Mouse (Mus musculus) left cerebral cortex, postnatal 14 days (tissue): ENCODE measurements around the gene Sass6. TPM values are rescaled to one million over a fixed set of nuclear protein-coding genes. Genes with fewer than 3 reads are reported as not detected.
A peak's percentile ranks its signal among the peaks of the same experiment; 100 is the strongest.
"Not testable (repeated sequence)": the region's sequence is repeated elsewhere in the genome, so short reads cannot be mapped to it uniquely, and the experiment has no call there.

ENCODE experiments used
- DNase-seq, 2 experiments: peaks; one replicate each; pipeline ENCODE4 v3.0.0; 2021 to 2022; ENCODE audit warnings: low spot score in 2 of 2, mixed read lengths in 1 of 2
- intact Hi-C: fragments of 180-260 bp; cut with DNase I; formaldehyde crosslinking; loops from one replicate; pipeline ENCODE4 v1.15.1; 2025
- long read RNA-seq, 2 experiments: library from polyadenylated mRNA; stranded (forward); transcript quantifications; one replicate each; pipeline ENCODE4 v2.0.0; 2021
- total RNA-seq, 2 experiments: library from RNA; stranded (reverse); gene quantifications; 2 replicates each; pipeline ENCODE4 v1.2.3; 2021

The Sass6 gene
- 1 to 10 TPM; 5.2 to 7.8 TPM for total RNA-seq
- long read RNA-seq, experiment 1, partial matches to known transcripts = 0 of 2 reads
- long read RNA-seq, experiment 1, other reads (novel, unspliced or antisense) = 0 of 2 reads
- long read RNA-seq, experiment 2, partial matches to known transcripts = 0 of 2 reads
- long read RNA-seq, experiment 2, other reads (novel, unspliced or antisense) = 0 of 2 reads

GRCm38 (mm10) chr3:116594728-116595602, at the start of gene Sass6:
Gene Sass6, plus strand, starts transcription at chr3:116594982.
- intact Hi-C loops = loop anchor here (2.0 to 5.0 kb wide), 2 partner anchors 68 to 152 kb away; partner anchors contain the start of gene Mfsd14a

DNA sequence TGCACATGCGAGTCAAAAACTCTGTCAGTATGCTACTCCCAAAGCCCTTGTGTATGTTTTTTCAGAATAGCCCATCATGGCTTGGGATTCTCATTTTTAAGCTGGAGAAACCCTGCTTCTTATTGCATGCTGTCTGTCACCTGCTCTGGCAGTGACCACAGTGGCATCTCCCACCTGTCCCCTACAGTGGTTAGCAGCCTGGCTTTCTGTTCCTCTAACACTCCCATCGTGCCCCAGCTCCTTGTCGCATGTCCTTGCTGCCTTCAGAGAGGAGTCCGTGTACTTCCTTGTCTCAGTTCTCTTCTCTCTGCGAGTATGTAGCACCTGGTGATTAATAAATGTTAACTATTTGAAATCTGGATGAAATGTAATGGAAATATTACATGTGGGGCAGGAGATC, 47.4 kb upstream of the Sass6 start:
- no peak for DNase-seq
- intact Hi-C loops = no loop called here

More at GRCm38 (mm10) chr3:116594728-116595602, at the start of gene Sass6:
- DNase-seq = peak; percentile 99

GRCm38 (mm10) chr3:116551362-116551761, 43.4 kb upstream of the Sass6 start:
- DNase-seq = no peak
- intact Hi-C loops = no loop called here

GRCm38 (mm10) chr3:116561315-116561714, 33.5 kb upstream of the Sass6 start:
- intact Hi-C loops = not testable (repeated sequence)

DNA sequence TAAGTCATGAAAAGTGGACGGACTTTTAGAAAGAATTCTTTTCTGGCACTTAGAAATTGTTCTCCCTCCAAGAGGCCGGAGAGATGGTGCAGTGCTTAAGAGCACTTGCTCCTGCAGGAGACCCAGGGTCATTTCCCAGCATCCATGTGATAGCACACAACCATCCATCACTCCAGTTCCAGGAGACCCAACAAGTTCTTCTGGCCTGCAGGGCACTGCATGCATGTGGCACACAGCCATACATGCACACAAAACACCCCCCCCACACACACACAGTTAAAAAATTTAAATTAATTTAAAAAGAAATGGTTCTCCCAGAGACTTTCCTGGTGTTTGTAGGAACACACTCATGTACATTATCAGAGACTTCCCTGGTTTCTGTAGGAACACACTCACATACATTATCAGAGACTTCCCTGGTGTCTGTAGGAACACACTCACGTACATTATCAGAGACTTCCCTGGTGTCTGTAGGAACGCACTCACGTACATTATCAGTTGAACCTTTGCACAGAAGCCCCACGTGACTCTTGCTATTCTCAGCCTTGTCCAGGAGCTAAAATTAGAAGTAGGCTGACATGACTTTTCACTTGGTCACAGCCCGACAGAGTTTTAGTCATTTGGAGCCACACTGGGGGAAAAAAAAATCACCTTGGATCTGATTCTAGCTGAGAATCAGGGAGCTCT, 32.2 kb upstream of the Sass6 start, which contains the start of gene Lrrc39:
Gene Lrrc39 (plus strand): TSS at position 566 of the 687 bp plus-strand sequence.
- intact Hi-C loops = no loop called here
- DNase-seq = no peak

More at GRCm38 (mm10) chr3:116561315-116561714, 33.5 kb upstream of the Sass6 start:
- DNase-seq = not testable (repeated sequence)

DNA sequence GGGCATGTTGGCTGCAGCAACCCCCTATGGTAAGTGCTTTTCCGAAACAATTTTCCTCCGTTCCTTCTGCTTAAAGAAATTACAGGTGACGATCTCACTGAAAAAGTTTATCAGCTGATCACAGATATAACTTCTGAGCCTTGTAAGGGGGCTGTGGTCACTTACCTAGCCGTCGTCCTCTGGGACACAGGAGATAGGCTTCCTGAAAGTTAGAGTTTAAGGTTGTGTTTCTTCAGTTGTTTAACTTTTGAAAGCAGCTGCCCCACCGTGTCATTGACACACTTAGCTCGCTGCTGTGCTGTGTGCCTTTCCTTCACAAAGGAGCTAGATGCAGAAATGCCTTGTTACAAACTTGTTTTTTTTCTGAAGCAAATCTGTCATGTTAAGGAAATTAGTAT, 31.7 kb upstream of the Sass6 start:
- intact Hi-C loops = no loop called here
- no peak for DNase-seq

- intact Hi-C loops = loop anchor here (10.0 kb wide), 1 partner anchor 546 kb away; no protein-coding TSS in a partner anchor
- DNase-seq = no peak
Measured at GRCm38 (mm10) chr3:116570628-116571027, 24.2 kb upstream of the Sass6 start.

- intact Hi-C loops = loop anchor here (5.0 to 10.0 kb wide), 2 partner anchors 245 to 552 kb away; no protein-coding TSS in a partner anchor
- DNase-seq = no peak
Measured at GRCm38 (mm10) chr3:116577286-116577685, 17.5 kb upstream of the Sass6 start.

GRCm38 (mm10) chr3:116582201-116582600, 12.6 kb upstream of the Sass6 start:
- peak; percentile 12 to 18 for DNase-seq
- intact Hi-C loops = loop anchor here (5.0 to 10.0 kb wide), 2 partner anchors 40 to 77 kb away; partner anchors contain the start of gene Rtca

DNA sequence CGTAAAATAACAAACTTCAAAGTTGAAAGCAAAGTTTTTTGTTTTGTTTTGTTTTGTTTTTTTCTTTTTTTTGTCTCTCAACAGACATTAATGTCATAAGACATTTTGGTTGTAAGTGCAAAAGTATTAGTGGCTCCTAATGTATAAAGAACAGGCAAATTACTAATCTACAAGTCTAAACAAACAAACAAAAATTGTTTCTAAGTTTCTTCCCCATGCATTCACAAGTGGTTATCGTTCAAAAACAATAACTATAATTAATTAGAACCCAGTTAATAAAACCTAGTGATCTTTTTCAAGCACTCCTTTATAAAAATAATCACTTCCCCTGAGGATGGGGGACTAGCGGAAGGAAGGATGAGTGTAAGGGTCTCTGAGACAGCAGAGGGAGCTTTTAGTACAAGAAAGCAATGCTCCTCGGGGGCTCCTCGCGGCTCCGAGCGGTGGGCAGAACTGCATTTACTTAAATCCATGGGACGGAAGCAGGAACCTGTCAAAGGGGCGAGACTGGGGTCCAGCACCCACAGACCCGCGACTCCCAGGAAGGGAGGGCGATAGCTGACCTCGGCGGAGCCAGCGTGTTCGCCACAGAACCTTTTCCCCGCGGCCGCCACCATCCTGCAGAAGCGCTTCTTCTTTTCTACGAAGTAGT, 580 bp upstream of the Sass6 start:
- intact Hi-C loops = loop anchor here (2.0 to 5.0 kb wide), 2 partner anchors 69 to 153 kb away; partner anchors contain the start of gene Mfsd14a

DNA sequence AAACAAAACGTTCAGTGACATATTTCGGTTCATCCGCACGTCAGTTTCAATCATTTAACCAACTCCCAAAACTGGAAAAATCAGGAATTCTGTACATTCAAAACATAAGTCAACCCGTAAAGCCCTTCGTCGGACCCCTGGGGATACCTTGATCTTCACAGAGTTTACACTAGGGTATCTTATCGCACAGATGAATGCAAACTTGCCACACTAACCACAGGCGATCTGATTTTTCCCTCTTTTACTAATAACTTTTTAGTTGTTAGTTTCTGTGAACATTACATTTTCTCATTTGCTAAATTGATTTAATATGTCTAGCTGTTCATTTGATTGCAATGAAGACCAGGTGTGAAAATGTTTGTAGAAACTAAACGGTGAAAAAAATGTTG, 815 bp downstream of the Sass6 start:
- DNase-seq = no peak
- intact Hi-C loops = loop anchor here (2.0 kb wide), 1 partner anchor 67 kb away; the partner anchor contains the start of gene Mfsd14a

More for the DNA sequence above, 580 bp upstream of the Sass6 start:
- peak; percentile 49 to 51 for DNase-seq

- intact Hi-C loops = no loop called here
- no peak for DNase-seq
Measured at GRCm38 (mm10) chr3:116599705-116600104, 4.9 kb downstream of the Sass6 start.

- DNase-seq = no peak
- intact Hi-C loops = no loop called here
Measured at GRCm38 (mm10) chr3:116601005-116601404, 6.2 kb downstream of the Sass6 start.

DNA sequence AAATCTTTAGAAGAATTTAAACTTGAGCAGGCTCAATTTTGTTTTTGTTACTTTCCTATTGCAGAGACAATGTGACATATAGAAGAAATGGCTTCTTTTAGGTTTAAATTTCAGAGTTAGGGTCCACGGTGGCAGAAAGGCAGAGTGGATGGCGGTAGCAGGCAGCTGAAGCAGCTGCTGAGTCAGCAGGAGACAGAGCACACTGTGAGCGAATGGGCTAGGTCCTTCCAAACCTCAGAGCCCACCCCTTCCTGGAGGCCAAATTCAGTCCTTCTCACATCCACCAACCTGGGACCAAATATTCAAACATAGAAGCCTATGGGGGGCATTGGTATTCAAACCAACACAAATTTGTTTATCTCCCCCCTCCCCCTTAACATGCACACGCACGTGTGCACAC, 7.0 kb downstream of the Sass6 start:
- intact Hi-C loops = no loop called here
- DNase-seq = no peak

DNA sequence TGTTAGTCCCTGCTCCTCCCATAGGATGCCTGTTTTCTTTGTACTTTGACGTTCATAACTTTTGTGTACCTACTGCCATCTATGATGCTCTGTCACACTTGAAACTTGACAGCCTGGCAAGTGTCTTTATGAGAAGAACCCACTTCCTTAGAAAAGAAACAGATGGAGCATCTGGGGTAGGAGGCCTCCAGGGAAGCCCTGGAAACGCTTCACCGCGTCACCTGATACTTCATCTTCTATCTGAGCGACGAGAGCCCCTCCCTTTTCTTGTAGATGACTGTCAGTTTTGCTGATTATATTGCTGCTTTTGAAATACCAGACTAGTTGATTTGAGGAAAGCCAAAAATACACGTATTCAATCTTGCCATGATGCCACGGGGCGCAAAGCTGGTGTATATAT, 9.8 kb downstream of the Sass6 start:
- intact Hi-C loops = no loop called here
- DNase-seq = no peak

GRCm38 (mm10) chr3:116614295-116614892, 19.6 kb downstream of the Sass6 start, which contains the start of gene Trmt13:
Gene Trmt13, minus strand, starts transcription at chr3:116614587.
- peak in 1 of 2 experiments; percentile 17 for DNase-seq
- intact Hi-C loops = no loop called here

- intact Hi-C loops = no loop called here
Measured at GRCm38 (mm10) chr3:116615318-116616068, 20.7 kb downstream of the Sass6 start.

DNA sequence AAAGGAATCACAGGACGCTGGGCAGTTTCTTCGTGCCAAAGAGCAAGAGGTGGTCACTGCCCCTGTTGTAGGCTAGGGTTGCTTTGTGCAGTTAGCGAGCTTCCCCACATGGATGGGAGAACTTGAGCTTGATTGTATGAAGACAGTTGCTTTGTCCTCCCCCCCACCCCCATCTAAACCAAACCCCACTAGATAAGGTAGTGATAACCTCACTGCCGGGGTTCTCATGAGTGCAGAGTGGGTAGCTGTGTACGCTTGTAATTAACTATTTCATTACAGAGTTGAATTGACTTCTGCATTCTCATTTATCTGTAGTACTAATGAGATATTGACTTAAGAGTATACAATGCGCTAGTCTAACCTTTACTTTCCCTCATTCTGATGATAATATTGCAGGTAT, 24.1 kb downstream of the Sass6 start:
- intact Hi-C loops = no loop called here
- no peak for DNase-seq

More at GRCm38 (mm10) chr3:116615318-116616068, 20.7 kb downstream of the Sass6 start:
- no peak for DNase-seq
